Mouse (Mus musculus) retina, postnatal 7 days (tissue): ENCODE data around the gene Gm8298.
"Not testable (repeated sequence)": the region's sequence is repeated elsewhere in the genome, so short reads cannot be mapped to it uniquely, and the experiment has no call there.

Source experiments
- DNase-seq: peaks from one replicate; pipeline ENCODE4 v3.0.0-alpha.2; 2012; ENCODE audit warnings: low read depth, low spot score

Gene Gm8298

DNA sequence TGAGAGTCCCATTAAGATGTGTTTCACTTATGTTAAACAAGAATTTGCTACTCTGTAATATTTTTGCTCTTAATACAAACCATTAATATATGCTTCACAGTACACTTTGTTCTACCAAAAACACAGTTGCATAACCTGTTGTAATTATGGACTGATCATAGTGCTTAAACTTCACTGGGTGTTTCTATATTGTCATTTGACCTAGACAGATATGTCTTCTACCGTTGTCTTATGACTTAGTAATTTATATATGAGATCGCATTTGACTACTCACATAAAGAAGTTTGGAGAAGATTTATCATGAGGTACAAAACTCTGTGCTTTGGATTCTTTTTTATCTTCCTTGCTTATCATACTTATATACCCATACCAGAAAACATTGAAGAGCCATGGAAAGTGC is at the start of gene Gm8298:
Gene Gm8298, plus strand, starts transcription at position 301 of the 400 bp plus-strand sequence.
- DNase-seq: no peak

GRCm38 (mm10) chr3:59813169-59813568 is 47.7 kb upstream of the Gm8298 start:
- DNase-seq: no peak

DNA sequence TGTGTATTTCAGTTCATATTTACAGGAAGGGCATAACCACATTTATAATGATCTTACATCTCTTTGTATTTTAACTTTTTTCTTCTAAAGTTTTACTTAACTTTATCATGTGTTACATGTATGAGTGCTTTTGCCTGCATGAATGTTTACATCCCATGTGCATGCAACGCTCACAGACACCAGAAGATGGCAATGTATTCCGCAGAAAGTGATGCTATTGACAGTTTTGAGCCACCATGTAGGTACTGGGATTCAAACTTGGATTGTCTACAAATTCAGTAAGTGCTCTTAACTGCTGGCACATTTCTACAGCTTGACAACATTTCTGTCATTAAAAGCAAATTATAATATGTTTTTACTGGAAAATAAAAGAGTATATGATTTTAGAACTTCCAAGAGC is 9.9 kb downstream of the Gm8298 start:
- DNase-seq: peak; percentile 21

GRCm38 (mm10) chr3:59877601-59878000 is 16.8 kb downstream of the Gm8298 start:
- DNase-seq: not testable (repeated sequence)

- not testable (repeated sequence) for DNase-seq
Measured at GRCm38 (mm10) chr3:59879801-59880554, 19.1 kb downstream of the Gm8298 start.

- DNase-seq: no peak
Measured at GRCm38 (mm10) chr3:59893276-59893675, 32.4 kb downstream of the Gm8298 start.

DNA sequence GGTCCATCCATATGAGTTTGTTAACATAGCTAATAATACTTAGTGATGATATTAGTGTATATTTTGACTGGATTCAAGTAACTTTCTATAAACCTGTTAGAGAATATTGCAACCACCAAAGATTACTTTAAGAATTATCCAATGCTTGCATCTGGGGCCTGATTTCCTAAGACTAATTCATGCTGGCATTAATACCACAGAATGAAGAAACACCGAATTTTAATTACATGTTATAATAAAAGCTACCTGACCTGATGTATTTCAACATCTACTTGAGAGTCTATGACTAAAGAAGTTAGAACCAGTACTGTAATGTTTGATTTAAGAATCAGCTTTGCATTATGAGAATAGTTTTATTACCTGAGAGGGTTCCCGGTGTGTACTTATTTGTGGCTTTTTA is 64.1 kb downstream of the Gm8298 start, which contains the start of gene C130079G13Rik:
Gene C130079G13Rik, plus strand, starts transcription at position 301 of the 400 bp plus-strand sequence.
- no peak for DNase-seq
